Mouse (Mus musculus) liver, embryonic 14.5 days (tissue): Measurements from ENCODE around the gene Rasgrp3.

Experiments
- CTCF ChIP-seq: IDR thresholded peaks from 2 replicates; pipeline ENCODE4 v1.5.1; 2016; ENCODE audit warnings: antibody characterized with exemption, low read depth, control low read depth
- EP300 ChIP-seq: IDR thresholded peaks from 2 replicates; pipeline ENCODE4 v1.6.1; 2016; ENCODE audit warnings: antibody characterized with exemption, low read depth

DNA sequence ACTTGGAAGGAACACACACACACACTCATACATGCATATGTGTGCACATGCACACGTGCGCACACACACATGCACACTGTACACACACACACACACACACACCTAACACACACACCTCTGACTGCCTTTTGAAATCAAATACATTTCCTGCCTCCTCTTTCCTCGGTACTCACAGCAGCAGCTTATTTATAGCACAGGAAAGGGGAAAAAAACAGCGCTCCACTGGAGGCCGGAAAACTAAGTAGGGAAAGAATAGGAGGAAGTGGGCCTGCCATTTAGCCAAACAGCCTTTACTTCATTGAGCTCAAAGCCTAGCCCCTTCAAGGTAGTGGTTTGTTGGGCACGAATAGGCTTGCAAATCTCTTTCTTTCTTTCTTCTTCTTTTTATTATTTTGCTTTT is at the start of gene Rasgrp3:
- no peak for TF ChIP-seq CTCF
- TF ChIP-seq EP300 = no peak
